Mouse (Mus musculus) 3T3-L1 (cell line): ENCODE data around the gene Herc1.

ENCODE experiments used
- DNase-seq: peaks from one replicate; pipeline ENCODE4 v3.0.0-alpha.2; 2015; ENCODE audit warnings: low read depth, low spot score

Gene Herc1

DNA sequence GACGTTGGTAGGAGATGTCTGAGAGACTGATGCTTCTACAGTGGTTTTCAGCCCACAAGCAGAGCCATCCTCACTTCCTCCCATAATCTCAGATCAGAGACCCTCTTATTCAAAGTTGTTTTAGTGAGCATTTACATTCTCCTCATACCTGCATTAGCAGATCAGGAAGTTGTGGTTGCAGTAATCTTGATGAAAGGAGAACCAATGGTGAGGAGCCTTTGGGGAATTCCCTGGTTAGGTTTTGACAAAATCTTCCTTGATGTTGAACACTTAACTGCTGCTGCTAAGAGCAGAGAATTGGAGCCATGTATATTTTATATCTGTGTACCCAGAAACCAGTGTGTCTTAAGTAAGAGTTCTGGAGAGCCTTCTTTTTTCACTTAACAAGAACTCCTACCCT is 142.1 kb downstream of the Herc1 start:
- DNase-seq: no peak

DNA sequence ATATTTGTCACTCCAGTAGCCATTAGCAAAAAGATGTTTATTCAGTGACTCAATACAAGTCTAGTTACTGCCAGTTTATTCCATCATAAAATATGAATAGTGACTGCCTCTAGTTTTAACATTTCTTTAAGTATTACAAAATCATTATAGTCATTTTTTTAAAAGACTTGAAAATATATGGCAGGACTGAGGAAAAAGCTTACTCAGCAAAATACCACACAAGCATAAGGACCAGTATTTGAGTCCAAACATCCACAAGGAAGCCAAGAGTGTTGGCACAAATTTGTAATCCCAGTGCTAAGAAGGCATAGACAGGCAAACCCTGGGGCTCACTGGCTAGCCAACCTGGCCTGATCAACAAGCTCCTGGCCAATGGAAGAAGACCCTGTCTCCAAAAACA is 143.7 kb downstream of the Herc1 start:
- DNase-seq: no peak

DNA sequence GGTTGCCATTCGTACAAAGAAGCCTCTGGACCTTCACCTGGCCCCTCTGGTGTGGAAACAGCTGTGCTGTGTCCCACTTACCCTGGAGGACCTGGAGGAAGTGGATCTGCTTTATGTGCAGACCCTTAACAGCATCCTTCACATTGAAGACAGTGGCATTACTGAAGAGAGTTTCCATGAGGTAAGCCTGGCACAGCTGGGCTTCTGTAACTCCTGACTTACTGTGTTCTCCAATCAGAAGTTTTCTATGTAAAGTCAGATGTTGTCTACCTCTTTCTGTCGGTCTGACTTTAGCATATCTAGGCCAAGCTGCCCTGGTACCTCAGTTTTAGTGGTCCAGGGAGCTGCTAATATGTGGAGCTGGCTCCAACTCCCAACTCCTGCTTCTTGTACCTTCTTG is 151.0 kb downstream of the Herc1 start:
- no peak for DNase-seq

DNA sequence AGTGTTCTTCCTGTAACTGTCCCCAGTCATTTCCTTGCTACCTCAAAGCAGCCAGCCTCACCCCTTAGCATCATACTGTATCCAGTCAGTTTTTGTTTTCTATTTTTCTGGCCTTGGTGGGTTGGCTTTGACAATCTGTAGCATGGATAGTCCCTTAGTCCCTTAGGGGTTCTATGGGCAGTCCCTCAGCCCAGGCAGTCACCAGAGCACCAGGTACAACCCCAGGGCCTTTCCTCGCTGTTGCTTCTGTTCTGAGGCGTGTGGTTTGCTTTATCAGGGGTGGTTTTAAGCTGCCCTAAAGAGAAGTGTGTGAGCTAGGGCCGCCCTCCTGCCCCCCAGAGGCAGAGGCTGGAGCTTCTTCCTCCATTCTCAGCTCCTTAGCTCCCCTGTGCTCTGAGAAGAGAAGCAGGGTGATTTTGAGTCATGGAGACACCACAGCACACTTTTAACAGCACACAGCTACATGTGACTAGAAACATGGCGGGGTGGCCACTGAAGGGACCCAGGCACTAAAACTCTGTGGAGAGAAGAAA is 153.7 kb downstream of the Herc1 start:
- no peak for DNase-seq

DNA sequence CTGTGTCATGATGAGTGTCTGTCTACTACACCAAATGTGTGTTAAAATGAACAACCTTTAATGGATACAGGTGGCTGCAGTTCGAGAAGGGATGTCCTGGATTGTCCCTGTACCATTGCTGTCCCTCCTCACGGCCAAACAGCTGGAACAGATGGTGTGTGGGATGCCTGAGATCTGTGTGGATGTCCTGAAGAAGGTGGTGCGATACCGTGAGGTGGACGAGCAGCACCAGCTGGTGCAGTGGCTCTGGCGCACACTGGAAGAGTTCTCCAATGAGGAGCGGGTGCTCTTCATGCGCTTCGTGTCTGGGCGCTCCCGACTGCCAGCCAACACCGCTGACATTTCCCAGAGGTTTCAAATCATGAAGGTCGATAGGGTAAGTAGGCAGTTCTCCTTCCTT is 154.3 kb downstream of the Herc1 start:
- no peak for DNase-seq

DNA sequence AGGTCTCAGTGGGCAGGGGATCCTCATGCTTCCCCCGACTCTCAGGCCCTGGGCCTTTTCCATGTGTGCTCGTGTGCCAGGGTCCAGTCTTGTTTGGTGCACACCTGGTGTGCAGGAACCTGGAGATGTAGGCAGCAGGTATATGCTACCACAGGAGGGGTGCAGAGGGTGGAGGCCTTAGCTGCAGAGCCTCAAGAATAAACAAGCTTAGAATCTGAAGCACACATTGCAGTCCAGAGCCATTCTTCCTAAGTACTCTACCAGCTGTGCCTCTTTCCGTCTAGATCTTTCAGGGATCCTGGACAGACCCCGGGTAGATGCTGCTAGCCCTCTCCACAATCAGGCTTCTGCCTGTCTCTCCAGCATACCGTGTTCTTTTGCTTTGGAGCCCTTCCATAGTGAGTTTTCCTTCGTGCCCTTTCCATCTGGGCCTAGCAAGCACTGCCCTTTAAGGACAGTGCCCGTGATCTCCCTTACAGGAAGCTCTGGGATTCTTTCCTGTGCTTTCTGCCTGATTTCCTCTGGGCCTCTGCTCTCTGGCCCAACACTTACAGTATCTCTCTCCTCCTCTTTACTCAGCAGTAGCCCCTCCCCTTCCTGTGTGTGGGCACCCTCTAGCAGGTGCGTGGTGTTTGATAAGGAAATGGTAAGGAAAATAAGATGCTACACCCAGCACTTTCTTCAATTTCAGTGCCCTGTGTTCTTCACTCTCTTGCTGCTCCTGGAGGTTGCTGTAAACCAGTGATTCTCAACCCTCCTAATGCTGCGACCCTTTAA is 155.1 kb downstream of the Herc1 start:
- no peak for DNase-seq

DNA sequence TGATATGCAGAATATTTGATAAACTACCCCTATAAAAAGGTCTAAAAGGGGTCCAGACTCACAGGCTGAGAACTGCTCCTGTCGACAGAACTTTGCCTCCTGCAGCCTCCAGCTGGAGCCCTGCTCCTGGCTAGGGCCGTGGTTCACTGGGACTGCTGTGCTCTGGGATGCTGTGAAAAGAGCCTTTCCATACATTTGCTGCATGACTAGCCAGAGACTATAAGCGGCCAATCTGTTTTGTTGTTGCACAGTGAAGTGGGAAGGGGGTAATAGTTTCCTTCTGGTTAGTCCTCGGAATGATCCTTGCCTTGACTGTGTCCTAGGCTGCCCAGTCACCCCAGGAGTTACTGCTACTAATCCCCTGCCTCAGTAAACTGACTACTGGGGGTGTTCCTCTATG is 155.8 kb downstream of the Herc1 start:
- no peak for DNase-seq

DNA sequence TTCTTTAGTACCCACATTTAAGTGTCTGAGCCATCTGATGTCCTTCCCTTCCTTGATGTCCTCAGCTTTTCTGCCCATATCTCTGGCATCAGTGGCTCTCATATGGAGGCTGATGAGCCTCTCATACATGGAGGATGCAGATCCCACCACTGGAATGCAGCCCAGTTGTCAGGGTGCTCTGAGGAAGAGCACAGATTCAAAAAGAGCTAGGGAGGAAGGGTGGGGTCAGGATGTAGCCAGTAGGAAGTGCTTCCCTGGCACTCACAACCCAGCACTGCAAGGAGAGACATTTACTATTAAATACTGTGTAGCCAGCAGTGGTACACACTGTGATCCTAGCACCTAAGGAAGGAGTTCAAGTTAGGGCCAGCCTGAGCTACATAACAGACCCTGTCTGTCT is 156.2 kb downstream of the Herc1 start:
- no peak for DNase-seq

DNA sequence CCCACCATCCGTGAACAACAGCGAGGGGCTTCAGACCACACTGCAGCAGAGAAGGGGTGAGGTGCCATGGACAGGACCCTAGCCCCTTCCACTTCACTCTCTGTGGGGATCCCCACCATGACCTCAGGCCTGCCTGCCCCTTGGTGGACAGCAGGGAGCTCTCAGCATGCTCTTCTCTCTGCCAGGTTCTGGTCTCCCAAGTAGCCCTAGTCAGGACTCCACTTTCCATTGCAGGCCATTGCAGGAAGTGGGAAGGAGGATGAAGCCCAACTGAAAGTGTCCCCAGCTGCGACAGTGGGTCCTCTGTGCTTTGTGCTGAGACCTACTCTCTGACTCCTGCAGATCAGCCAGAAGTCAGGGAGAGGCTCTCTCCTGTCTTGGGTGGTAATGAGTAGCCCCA is 157.4 kb downstream of the Herc1 start:
- DNase-seq: no peak

DNA sequence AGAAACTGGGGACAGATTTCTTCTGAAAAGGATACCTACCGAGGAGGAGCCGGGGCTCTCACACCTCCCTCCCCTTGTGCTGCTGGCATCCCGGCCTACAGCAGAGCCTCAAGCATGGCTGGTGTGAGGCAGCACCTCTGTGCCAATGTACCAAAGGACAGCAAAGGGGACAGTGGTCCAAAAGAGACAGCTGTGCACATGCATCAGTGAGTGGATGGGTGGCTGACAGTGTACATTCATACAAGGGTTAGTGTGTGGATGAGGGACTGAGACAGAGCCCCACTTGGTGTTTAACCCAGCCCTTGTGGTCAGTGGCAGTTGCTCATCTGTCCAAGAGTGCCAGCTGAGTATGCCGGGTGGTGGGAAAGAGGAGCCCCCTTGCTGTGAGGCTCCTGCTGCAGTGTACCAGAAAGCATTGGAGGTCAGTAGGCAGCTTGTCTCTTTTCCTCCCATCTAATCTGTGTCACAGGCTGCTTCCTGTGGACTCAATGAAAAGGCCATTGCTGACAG is 158.7 kb downstream of the Herc1 start:
- DNase-seq: no peak

DNA sequence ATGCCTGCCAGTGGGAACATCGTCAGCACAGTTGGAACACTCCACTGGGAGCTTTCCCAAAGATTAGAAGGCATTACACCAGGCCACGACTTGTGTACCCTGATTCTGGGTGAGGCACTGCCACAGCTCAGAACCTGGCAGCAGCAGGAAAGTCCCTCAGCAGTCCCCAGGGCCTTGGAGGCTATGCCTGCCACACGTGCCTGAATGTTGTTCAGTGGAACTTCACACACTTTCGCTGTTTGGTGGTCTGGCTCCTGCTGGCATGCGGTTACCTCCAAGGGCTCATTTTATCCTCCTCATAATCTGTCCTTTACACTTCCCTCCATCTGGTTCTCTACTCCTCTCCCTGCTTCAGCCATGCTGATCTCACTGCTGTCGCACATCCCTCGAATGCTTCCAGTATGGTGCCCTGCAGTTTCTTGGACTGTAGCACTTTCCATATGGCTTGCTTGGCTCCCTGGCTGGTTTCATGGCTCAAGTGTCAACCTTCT is 160.1 kb downstream of the Herc1 start:
- DNase-seq: no peak

DNA sequence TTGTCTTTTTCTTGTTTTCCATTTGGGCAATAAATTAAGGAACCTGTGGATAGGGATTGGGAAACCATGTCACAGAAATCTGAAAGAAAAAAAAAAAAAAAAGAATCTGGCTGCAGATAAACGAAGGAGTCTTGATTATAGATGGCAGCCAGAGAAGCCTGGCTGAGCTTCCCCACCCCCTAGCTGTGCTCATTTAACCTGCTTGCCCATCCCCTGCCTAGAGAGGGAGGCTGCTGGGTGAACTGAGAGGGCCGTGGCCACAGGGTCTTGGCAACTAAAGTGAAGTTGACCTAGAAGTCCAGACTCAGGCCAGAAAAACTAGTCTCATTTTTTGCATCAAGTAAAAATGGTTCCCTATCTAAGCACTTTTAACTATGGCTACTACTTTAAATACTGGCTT is 160.7 kb downstream of the Herc1 start:
- peak; percentile 35 for DNase-seq

DNA sequence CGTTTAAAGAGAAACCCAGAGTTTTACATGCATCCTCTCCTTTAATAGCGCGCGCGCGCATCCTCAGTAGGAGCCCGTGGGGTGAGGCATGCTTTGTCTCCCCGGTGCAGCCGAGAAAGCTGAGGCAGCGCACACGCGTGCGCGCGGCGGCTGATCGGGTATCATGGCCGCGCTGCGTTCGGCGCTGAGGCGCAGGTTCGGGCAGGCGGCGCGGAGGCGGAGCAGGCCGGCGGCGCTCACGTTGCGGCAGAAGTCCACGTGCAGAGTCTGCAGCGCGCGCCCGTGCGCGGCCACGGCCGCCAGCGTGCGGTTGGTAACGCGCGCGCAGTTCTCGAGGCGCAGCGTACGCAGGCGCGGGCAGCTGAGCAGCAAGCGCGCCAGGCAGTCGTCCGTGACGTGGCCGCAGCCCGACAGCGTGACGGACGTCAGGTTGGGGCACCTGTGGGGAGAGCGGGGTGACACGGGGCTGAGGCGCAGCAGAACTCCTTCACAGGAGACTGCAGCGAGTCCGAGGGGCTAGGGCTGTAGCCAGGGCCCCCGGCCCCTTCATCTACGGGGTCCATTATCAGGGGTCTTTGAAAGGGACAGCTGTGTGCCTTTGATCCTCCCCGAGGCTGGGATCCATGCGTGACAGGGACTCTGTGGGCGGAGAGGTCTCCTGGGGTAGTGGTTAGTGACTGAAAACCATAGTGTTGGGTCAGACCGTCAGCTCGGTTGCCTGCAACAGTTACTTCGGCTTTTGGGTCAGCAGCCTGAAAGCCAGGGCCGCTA is 161.5 kb downstream of the Herc1 start:
- DNase-seq: peak; percentile 78

DNA sequence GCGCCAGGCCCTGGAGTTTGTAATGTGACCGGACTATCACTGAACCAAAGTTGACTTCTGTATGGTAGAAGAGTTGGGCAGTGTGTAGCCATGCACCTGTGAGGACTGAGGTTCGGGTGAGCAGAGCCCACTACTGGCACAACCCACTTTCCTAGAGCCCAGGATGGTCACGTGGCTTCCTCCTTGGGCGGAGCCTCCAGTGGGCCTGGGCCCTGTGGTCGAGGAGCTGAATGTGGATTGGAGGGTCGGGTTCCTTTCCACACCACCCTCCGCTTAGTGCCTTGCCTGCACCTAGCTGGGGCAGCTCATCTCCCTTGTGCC is 162.1 kb downstream of the Herc1 start:
- peak; percentile 71 for DNase-seq

DNA sequence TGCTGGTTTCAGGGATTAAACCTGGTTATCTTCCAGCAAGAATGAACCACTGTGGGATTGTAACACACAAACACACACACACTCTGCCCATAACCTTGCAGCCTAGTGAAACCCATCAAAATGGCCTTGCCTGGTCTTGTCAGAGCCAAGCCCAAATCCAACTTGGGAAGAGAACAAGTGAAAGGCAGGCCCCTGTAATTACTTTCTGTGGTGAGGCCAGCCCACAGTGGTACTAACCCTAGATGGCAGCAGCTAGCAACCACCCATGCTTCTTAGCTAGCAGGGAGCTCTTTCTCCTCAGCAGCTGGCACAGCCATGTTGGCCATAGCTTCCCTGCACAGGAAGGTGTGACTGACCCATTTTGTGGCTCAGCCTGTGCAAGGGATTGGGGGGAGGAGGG is 162.9 kb downstream of the Herc1 start:
- DNase-seq: peak; percentile 66

DNA sequence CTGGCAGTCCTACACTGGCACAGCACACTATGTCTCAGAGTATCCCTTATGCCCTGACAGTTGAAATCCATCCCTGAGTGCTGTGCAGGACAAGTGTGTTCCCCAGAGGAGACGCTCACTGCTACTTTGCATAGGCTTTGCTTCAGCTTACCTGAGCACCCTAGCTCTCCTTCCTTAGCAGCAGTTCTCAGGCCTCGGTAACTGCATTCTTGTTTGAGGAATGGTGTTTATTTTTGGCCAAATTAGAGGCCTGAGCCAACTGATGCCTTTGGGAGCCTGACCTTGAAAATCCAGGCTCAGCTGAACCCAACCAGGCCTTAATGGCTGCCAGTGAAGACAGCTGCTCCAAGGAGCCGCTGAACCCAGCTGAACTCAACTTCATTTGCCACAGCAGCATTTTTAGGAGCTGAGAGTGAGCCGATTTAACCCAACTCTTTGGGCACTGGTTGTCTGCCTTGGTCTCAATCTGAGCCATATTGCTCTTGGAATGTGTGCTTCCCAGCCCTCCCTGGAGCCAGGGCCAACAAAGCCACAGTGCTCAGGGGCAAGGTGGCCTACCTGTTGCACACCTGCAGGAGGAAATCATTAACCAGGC is 163.5 kb downstream of the Herc1 start:
- no peak for DNase-seq

DNA sequence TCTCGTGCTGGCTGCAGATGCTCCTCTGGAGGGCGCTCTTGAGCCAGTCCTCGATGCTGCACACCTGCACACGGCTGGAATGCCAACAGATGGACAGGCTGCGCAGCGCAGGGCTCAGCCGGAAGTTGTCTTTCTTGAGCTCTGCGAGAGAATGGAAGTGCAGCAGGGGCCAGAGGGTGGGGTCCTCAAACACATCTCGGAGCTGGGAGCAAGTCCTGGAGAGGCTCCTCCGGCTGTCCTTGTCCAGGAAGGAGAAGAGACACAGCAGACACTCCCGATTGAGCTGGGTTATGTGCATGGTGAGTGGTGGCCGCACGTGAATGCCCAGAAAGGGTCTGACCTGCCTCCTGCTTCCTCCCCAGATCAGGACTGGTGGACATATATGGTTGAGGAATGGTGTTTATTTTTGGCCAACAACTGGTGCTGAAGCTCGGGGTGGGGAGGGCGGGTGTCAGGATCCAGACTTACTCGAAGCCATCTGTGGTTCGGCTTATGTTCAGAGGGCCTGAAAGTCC is 164.1 kb downstream of the Herc1 start, which contains the start of gene Fbxl22:
Fbxl22 (minus strand) TSS at position 338 of the 515 bp plus-strand sequence.
- no peak for DNase-seq

DNA sequence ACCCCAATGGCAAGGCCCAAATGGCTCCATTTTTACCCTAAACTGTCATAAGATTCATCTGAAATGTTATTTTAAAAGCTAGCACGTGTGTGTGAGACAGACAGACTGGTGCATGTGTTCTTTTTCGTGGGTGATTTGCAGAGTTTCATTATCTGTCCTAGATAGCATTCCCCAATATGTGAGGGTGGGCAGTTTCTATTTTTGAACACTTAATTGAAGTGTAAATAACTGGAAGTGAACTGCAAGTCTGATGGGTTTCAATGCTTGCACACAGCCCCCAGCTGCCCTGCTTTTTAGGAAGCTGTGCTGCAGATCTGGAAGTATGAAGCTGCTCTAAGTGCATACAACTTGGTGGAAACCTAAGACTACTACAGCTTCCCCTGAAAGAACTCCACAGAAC is 164.9 kb downstream of the Herc1 start:
- DNase-seq: no peak

DNA sequence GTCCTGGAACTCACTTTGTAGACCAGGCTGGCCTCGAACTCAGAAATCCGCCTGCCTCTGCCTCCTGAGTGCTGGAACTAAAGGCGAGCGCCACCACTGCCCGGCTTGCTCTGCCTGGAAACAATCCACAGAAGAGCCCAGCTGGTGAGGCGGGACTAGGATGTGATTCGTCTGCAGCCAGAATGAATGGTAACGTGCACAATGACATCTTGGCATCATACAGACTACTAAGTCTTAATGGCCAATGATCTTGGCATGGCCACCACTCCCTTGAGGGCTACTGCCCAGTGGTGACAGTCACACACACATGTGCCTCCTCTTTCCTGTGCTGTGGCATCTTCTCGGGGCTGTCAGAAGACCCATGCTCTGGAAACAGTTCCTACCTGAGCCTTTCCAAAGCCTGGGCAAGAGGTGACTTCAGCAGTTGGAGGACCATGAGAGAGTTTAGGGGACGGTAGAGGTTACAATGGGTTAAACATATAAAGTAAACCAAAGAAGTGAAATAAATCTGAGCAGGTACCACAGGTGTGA is 165.5 kb downstream of the Herc1 start:
- DNase-seq: no peak

DNA sequence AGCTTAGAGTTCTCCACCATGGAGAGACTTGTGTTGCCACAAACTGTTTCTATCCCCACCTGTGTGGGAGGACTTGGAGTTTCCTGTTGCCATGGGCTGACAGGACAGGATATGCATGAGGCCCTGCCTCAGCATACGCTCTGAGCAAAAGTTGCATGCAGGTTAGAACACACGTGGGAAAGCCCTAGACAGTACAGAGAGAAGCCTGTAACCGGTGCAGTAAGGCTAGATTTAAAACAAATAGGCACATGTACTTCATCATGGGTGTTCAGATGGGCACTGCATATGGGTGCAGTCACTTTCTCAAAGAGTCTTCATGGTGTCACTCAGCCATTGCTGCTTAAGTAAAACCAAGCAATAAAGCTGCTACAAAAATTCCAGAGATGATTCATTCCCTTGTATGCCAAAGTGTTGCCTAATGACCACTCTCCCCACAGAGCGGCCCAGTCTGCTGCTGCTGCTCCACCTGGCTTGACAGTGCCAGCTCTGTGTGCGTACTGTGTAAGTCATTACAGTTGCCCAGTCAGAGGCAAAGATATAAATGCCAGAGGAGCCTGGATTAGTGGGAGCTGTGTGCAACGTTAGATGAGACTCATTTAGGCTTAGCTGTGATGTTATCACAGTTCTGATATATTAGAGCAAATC is 166.2 kb downstream of the Herc1 start:
- DNase-seq: peak; percentile 92

DNA sequence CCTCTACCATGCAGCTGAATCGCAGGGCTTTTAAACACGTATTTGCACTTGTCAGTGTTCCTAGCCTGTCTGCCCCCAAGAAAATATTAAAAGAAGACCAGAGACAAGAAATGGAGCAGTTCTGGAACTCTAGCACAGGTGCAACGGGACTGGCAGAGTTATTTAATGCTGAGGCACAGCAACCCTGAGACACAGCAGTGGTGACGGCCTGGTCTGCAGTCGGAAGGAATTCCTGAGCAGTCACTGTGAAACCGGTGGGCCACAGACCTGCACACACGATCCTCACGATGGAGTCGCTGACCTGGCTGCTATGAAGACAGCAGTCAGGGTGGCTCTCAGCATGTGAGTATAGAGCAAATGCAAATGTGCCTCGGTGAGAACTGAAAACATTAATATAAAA is 167.5 kb downstream of the Herc1 start:
- no peak for DNase-seq
